Mouse (Mus musculus) kidney, adult 2 months (tissue): Measurements from ENCODE around the gene Ppp1r9a. TPM values are rescaled to one million over a fixed set of nuclear protein-coding genes. Genes with fewer than 3 reads are reported as not detected.

Experiments used
- DNase-seq: peaks from one replicate; pipeline ENCODE4 v3.0.0; 2021
- H3K27ac ChIP-seq: fragments of 200-500 bp; 2 replicates; pipeline ENCODE4 v1.5.1; 2012; ENCODE audit warnings: low read depth, low read length, control low read depth, inconsistent platforms; ENCODE audit not compliant: insufficient read depth
- H3K27me3 ChIP-seq: fragments of 200-500 bp; replicated peaks from 2 replicates; pipeline ENCODE4 v1.6.1; 2012; ENCODE audit warnings: mild to moderate bottlenecking, moderate library complexity, low read length, inconsistent platforms; ENCODE audit not compliant: control insufficient read depth, insufficient read depth
- H3K36me3 ChIP-seq: fragments of 200-500 bp; 2 replicates; pipeline ENCODE4 v1.6.1; 2012; ENCODE audit warnings: mild to moderate bottlenecking, moderate library complexity, low read length, inconsistent platforms; ENCODE audit not compliant: control insufficient read depth, insufficient read depth
- H3K4me1 ChIP-seq: fragments of 200-500 bp; 2 replicates; pipeline ENCODE4 v1.6.1; 2011; ENCODE audit warnings: low read length; ENCODE audit not compliant: control insufficient read depth, insufficient read depth
- H3K4me3 ChIP-seq: fragments of 200-500 bp; 2 replicates; pipeline ENCODE4 v1.5.1; 2011; ENCODE audit warnings: mild to moderate bottlenecking, low read depth, low read length, control low read depth; ENCODE audit not compliant: insufficient read depth
- CTCF ChIP-seq: fragments of 200-500 bp; conservative IDR thresholded peaks from 2 replicates; pipeline ENCODE4 v1.5.1; 2011; ENCODE audit warnings: low read depth, mild to moderate bottlenecking, control low read depth, low read length, moderate library complexity, mixed read lengths; ENCODE audit not compliant: insufficient read depth, insufficient read length
- POLR2A ChIP-seq: fragments of 200-500 bp; IDR thresholded peaks from one replicate; pipeline ENCODE4 v1.6.1; 2011; ENCODE audit warnings: low read depth, low read length, control low read depth
- WGBS: fragments of 180-500 bp; shearing (Covaris S2); methylation state at CpG from one replicate; pipeline ENCODE4 v1.1.7; 2018; 5-methylcytosine and 5-hydroxymethylcytosine counted together
- polyA plus RNA-seq: library from polyadenylated mRNA; depleted of rRNA; stranded (reverse); fragments of >200 nt; gene quantifications from 2 replicates; pipeline ENCODE4 v1.2.3, GENCODE M21; 2012

Gene Ppp1r9a
- polyA plus RNA-seq, 1 experiment = 3.0 TPM

DNA sequence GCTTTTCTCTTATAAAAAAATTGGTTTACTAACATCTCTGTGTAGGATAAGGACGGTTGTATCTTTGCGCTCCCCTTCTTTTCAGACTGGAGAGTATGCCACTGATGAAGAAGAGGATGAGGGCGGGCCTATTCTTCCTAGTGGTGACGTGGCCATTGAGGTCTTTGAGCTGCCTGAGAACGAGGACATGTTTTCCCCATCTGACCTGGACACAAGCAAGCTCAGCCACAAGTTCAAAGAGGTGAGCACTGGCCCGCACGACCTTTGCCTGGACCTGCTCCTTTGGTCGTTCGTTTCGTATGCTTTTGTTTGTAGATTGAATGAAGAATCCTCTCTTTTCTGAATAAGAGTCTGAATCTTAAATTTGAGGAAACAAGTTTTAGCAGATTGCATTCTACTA lies 197.6 kb downstream of the Ppp1r9a start:
- H3K4me1 ChIP-seq = no peaks in the 10 kb centered on the region
- no peak overlapping the region for H3K4me3 ChIP-seq
- H3K27ac ChIP-seq = no peak overlapping the region
- TF ChIP-seq POLR2A (no peak), CTCF (no peak)
- 92% methylated on average over 10 of the region's 10 CpGs for WGBS
- no peaks in the 10 kb centered on the region for H3K36me3 ChIP-seq
- H3K27me3 ChIP-seq = no peaks in the 10 kb centered on the region
- no peak for DNase-seq

DNA sequence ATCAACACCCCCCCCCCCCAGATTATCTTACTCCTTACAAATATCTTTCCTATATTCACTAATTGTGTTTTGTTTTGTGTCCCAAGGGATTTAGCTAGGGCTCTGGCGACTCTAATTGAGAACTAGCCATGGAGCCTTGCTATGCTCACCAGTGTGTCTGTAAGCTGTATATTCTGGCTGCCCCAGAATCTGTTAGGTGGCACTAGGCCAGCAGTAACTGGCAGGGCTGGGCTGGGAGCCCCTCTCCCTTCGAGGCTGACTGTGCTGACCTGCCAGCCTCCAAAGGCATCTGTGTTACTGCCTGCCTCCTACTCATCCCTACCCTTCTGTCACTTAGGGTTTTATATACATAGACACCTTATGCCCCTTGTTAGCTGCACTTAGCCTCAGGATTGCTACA lies 200.0 kb downstream of the Ppp1r9a start:
- TF ChIP-seq CTCF (no peak), POLR2A (no peak)
- Histone ChIP-seq H3K36me3 (no peaks in the 10 kb centered on the region), H3K27me3 (no peaks in the 10 kb centered on the region), H3K27ac (no peak overlapping the region), H3K4me3 (no peak overlapping the region), H3K4me1 (no peaks in the 10 kb centered on the region)
- 44% methylated on average over 2 of the region's 2 CpGs for WGBS
- no peak for DNase-seq

DNA sequence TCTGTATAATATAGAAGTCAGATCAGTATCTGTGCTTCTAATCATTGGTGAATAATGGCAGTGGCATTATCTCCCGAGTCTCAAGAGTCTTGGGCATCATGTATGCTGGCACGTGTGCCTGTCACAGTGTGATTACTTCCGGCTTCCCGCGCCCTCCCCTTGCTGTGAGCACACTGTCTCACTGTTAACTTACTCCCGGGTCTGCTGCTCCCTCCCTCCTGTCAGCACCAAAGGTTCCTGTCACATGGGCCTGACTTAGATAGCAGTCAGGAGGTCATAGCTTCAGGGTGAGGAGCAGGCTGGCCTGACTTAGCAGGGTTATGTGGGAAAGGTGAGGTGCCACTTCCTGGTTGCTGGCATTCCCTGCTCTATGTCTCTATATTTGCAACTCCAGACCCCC lies 201.1 kb downstream of the Ppp1r9a start:
- DNase-seq = no peak
- TF ChIP-seq CTCF = no peak
- TF ChIP-seq POLR2A = no peak
- 63% methylated on average over 6 of the region's 6 CpGs for WGBS
- H3K27me3 ChIP-seq = no peaks in the 10 kb centered on the region
- no peaks in the 10 kb centered on the region for H3K4me1 ChIP-seq
- H3K36me3 ChIP-seq = no peaks in the 10 kb centered on the region
- H3K27ac ChIP-seq = no peak overlapping the region
- no peak overlapping the region for H3K4me3 ChIP-seq

DNA sequence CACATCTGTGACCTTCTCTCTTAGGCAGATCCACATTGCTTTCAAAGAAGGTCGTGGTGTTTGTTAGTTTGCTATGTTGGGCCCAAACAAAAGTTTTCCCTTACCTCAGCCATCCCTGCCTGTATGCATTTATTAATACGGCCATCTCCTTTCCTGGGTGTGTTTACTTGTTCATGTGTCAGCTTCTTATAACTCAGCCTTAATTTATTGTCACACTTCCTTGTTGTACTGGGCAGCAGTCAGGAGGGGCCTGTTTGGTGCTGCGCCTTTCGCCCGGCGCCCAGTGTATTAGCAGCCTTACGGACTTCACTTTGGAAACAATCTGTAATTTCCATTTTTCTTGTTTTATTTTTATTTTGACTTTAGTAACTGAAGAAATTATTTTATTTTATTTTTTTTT lies 201.5 kb downstream of the Ppp1r9a start:
- Histone ChIP-seq H3K27ac (no peak overlapping the region), H3K36me3 (no peaks in the 10 kb centered on the region)
- 87% methylated on average over 7 of the region's 7 CpGs for WGBS

DNA sequence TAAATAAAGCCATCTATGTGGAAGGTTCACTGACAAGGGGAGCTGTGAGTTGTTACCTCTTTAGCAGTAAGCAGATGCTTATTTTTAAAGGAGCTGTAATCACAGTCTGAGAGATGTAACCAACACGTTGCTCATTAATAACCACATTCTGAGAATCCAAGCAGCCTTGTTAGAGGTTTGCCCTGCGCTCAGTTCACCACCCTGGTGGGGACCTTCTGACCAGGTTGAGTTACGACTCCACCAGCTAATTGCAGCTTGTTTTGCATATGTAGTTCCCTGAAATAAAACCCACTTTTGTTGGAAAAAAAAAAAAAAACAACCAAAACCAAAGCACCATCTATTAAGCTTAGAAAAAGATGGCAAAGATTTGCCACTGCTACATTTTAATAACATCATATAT lies 205.8 kb downstream of the Ppp1r9a start:
- WGBS = 76% methylated on average over 3 of the region's 3 CpGs
- no peak for TF ChIP-seq CTCF
- TF ChIP-seq POLR2A = no peak
- no peak overlapping the region for H3K27ac ChIP-seq
- DNase-seq = no peak
- no peaks in the 10 kb centered on the region for H3K4me1 ChIP-seq
- H3K27me3 ChIP-seq = no peaks in the 10 kb centered on the region
- no peaks in the 10 kb centered on the region for H3K36me3 ChIP-seq
- H3K4me3 ChIP-seq = no peak overlapping the region

More for the DNA sequence above, 201.5 kb downstream of the Ppp1r9a start:
- no peak for DNase-seq
- Histone ChIP-seq H3K4me1 (no peaks in the 10 kb centered on the region), H3K4me3 (no peak overlapping the region), H3K27me3 (no peaks in the 10 kb centered on the region)
- no peak for TF ChIP-seq CTCF
- TF ChIP-seq POLR2A = no peak

DNA sequence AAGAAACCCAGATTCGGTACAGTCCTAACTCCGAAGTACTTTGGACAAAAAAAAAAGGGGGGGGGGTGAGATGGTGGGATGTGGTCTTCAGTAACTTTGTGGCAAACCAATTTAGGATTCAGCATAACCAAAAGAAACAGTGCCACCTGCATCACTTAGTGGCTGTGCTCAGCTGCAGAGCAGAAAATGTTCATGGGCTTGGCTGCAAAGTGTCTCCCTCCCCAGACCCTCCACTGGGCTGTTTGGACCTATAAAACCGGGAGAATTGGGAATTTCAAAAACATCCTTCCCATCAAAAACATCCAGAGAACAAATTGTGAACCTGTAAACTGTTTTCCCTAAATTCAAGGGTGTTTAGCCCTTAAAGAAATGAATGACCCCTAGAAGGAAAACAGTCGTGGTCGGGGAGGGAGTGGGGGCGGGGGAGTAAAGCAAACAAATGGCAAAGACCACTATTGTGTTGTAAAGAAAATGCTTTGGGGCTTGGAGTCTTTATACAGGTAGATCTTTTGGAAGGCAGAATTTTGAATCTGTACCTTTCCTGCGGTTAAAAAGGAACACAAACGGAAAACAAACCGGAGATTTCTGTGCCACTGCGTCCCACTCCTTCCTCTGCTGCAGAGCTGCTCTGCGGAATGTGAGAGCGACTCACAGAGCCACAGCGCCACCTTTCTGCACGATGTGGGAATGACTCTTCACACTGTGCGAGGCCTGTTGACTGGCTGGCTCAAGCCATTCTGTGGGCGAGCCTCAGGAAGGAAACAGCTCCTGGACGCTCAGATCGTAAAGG lies 207.4 kb downstream of the Ppp1r9a start:
- no peak overlapping the region for H3K27ac ChIP-seq
- TF ChIP-seq CTCF = peak; percentile 99
- TF ChIP-seq POLR2A = no peak
- peak; percentile 90 for DNase-seq
- H3K4me3 ChIP-seq = no peak overlapping the region
- no peaks in the 10 kb centered on the region for H3K27me3 ChIP-seq
- no peaks in the 10 kb centered on the region for H3K36me3 ChIP-seq
- no peaks in the 10 kb centered on the region for H3K4me1 ChIP-seq
- WGBS = 7% methylated on average over 18 of the region's 18 CpGs

DNA sequence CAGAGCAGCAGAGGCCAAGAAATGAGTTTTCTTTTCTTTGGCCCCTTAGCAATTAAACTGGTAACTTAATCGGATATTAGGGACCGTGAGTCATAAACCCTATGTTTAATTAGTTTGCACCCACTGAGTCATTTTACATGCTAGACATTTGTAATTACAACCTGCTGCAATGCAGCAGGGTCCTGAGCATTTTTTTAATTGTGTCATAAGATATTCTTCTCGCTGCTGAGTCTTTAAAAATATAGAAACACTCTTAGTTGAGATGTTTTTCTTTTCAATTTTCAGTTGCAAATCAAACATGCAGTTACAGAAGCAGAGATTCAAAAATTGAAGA lies 208.0 kb downstream of the Ppp1r9a start:
- TF ChIP-seq CTCF (no peak), POLR2A (no peak)
- H3K4me1 ChIP-seq = no peaks in the 10 kb centered on the region
- no peak overlapping the region for H3K27ac ChIP-seq
- no peak for DNase-seq
- no peak overlapping the region for H3K4me3 ChIP-seq
- H3K36me3 ChIP-seq = no peaks in the 10 kb centered on the region
- H3K27me3 ChIP-seq = no peaks in the 10 kb centered on the region
- 18% methylated on average over 3 of the region's 3 CpGs for WGBS
